Mouse (Mus musculus) thymus, postnatal 10 days (tissue): ENCODE data around the gene Ddb1.
A peak's percentile ranks its signal among the peaks of the same experiment; 100 is the strongest.

Experiments used
- DNase-seq, 2 experiments: peaks; one replicate each; pipeline ENCODE4 v3.0.0; 2021; ENCODE audit warnings: low spot score in 2 of 2

Gene Ddb1

DNA sequence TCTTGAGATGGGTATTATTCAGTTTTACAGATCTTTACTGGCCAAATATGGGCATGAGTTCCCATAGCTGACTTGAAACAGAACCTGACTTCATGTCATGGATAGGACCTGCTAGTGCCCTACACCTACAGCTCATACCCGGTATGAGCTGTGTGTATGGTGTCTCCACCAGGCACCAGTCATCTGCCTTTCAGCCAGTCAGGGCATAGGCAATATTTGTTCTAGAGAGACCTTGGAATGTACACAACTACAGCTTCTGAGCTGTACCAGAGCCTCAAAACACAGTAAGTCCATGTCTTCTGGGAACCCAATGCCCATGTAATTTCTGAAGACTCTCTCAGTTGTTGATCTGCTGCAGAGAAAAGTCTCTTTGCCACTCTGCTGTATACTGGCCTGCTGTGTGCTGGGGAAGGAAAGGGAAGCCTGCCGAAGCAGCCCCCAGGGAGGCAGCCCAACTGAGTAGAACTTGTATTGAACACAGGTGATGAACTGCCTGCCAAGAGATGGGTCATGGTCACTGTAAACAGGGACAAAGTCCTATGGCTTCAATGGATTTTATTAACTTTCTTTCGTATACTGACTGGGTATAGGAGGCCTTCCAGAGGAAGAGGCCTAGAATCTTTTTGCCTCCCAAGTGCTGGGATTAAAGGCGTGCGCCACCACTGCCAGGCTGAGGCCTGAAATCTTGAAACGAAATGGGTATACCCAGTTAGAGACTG lies 13.3 kb upstream of the Ddb1 start:
- no peak for DNase-seq

DNA sequence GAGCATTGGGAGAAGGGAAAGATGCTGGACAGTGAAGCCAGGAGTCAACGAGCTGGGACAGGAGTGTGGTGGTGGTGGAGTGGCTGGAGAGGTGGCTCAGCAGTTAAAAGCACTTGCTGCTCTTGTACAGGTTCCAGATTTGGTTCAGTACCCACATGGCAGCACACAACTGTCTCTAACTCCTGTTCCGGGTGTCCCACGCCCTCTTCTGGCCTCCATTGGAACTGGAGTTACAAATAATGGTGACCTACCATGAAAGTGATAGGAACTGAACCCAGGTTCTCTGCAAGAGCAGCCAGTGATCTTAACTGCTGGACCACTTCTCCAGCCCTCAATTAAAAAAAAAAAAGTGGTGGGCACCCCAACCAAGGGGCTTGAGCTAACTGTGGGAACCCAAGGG lies 6.9 kb upstream of the Ddb1 start:
- peak in 1 of 2 experiments; percentile 27 for DNase-seq

DNA sequence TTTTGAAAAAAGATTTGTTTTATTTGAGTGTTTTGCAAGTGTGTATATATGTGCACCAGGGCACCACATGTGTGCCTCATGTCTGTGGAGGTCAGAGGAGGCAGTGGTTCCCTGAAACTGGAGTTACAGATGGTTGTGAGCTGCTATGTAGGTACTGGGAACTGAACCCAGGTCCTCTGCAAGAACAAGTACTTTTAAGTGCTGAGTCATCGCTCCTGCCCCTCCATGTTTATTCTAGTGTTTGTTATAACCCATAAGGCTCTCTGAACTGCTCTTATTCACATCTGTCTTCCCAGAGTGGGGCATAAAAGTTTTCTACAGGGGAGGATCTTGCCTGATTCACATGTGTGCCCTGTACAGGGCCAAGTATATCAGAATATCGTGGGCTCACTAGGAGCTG lies 5.5 kb upstream of the Ddb1 start:
- DNase-seq, result no peak

DNA sequence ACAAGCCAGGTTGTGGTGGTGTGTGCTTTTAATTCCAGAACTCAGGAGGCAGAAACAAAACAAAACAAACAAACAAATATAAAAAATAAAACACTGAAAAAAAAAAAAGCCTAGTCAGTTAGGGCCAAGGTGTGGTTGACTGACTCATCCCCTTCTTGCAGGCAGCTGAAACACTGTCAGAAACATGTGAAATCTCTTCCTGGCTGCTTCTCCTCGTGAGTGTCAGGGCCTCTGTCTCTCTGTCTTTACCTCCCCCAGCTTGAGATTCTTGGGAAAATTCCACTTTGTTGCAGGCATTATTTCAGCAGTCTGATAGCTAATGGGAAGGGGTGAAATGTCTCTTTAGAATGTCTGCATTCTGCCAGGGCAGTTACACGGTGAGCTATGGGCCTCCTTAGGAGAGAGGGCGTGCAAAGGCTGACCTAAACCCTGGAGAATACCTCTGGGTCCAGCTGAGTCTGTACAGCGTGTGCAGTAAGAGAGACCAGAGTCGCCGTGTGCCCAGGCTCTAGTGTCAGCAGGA lies 2.8 kb upstream of the Ddb1 start:
- DNase-seq, result no peak

DNA sequence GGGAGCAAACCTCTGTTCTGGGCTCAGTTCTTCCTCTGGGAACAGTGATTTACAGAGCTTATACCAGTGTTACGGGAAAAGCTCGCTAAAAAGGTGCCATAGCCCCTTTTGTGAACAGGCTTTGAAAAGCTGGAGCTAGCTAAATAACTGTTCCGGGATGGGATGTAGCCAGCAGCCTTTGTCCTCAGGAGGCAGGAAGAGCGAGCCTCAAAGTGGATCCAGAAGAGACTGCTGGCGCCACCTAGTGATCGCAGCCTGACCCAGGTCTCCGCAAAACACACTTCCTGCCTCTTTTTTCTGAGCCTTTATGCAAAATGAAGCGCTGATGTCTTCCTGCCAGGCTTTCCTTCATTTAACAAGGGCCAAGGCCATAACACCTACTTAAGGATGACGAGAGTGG lies 2.3 kb upstream of the Ddb1 start:
- DNase-seq, result peak; percentile 79 to 95

DNA sequence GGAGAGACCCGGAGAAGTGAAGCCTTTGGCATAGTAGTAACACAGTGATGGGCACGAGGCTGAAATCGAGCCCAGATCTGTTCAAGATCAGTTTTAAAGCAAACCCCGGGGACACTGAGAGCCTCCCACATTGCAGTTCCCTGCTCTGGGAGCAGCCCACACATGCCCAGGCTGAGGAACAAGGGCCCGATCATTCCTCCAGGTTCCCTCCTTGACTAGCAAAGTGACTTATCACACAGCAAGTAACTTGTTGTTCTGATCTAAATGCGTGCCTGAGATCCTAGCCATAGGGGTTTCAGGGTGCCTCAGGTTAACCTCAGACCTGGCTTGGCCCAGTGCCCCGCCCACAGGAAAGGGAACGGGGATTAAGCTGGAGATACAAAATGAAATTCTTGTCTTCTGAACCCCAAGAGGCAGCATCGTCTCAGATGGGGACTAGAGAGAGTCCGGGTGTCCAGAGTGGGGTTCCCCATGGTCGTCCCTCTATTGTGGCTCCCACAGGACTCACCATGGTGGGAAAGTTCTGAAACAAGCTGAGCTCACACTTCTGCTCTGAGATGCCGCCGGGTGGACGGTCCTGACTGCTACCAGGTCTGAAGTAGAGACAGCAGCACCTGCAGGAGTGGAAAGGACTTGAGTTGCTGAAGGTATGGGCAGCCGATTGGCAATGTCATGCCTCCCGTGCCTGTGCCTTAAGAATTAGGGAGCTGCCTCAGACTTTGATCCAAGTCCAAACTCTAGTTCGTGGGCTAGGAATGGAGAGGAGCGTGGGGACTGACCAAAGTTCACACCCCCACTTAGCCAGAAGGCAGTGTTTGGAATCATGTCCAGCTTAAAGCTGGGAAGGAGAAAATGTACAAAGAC lies 1.2 kb upstream of the Ddb1 start:
- DNase-seq, result no peak

DNA sequence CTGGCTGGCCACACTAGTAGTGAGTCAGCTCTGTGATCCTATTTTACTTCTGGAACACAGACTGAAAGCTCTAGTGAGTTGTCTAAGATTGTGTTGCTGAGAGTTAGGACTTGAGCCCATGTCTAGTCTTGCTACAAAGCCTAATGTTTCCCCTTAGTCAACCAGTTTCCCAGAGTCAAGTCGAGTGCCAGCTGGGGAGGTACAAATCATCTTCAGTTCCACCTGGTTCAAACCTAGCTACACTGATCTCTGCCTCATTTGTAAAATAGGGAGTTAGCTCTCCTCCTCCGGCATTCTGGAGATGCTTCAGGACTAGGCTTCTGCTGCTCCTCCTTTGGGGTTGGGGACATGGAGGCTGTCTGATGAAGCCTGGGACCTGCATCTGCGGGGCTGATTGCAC lies 593 bp upstream of the Ddb1 start:
- no peak for DNase-seq

DNA sequence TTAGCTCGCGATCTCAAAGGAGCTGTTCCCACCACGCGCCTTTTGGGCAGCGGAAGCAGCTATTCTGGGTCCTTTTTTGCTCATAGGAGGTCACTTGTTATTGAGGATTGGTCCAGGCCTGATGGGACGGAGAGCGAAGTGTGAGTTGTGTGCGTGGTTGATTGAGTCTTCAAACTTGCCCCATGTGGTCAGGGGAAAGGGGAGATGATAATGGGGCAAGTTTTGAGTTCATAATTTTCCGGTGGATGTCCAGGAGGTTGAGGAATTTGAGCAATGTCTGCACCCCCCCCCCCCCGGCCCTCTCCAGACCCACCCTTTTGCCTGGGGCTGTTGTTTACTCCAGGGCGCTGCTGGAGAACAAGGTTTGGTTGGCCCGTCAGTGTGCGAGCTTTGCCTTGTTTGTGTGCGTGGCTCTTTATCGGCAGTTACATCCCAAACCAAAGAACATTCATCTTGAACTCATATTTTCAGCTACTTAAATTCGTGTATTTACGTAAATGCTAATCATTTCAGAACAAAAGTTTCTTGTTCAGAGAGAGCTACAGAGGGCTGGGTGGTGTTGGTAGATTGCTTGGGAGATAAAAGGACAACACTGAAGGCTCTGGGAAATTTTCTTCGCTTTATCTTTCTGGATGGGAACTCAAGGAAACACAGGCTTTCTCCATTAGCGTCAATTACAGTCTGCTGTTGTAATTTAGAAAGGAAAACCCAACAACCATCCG lies 935 bp downstream of the Ddb1 start:
- DNase-seq, result no peak

DNA sequence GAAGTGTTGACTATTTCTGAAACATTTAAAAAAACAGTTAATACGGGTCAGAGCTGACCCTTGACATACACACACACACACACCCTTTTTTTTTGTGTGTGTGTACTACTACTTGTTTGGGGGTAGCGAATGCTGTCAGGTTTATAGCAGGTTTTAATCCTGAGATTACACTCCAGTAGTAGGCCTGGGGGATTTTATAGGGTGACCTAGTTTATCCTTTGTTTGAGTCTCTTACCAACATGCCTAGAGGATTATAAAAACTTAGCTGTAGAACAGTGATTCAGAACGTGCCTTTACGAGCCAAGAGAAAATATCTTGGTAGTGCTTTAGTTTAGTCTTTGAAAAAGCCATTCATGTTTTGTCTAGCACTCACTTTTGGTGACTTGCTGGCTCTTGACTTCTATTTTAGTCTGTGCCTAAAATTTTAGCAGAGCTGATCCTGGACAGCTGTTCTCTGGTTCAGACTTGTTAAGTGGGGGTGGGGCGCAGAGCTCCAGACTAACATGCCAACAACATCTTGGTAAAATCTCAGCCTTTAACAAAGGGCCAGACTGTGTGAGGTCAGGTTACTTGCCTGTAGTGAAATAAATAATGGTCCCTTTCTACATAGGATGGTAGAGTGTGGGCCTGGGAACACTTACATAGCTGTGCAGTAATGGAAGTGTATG lies 3.6 kb downstream of the Ddb1 start:
- DNase-seq, result no peak

DNA sequence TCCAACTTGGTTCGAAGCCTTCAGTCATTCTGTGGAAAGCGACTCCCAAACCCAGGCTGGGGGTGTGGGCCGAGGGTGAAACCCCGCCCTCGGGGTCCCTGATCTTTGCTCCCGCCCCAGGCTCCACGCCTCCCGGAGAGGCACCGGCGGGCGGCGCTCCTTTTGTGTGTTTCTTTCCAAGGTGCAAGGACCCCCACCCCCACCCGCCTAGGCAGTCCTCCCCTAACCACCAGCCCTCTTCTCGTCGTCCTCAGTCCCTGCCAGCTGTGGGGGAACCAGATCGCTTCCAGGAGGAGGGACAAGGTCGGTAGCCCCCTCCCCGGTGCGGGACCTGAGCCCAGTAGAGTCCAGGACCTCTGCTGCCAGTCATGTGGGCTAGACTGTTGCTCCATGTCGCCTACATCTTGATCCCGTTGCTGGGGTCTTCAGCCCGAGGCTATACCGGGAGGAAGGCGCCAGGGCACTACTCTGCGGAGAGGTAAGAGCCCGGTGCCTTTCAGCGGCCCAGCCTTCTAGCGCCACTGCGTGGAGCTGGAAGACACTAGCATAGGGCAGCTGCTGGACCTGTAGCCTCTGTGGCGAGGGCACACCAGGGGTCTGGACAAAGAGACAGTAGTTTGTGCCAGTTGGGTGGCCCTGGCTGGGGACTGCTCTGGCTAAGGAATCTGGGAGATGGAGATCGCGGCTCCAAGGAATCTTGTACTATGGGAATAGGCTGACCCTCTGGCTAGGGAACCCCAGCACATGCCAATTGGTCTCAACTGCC lies 29.2 kb downstream of the Ddb1 start, which contains the start of gene Vwce:
TSS of gene Vwce (plus strand) at position 108 of the 766 bp plus-strand sequence.
- peak; percentile 34 to 48 for DNase-seq

DNA sequence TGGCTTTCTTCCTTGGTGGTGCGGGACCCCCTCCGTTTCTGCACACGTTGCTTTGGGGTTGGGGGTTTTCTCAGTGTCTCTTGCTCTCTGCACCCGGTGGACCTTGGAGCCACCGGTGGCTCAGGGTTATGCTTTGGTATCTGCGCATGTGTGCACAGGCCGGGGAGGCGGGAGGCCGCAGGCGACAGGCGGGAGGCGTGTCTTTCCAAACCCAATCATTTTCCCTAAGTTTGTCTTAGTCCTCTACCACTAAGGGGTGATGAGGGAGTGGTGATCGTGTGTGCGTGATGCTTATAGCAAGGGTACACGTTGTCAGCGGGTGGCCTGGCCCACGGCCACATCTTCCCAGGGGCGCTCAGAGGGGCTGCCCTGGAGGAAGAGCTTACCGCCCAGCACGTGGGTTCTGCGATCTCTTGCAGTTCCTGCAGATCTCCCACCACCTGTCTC lies 29.8 kb downstream of the Ddb1 start:
- DNase-seq, result no peak

DNA sequence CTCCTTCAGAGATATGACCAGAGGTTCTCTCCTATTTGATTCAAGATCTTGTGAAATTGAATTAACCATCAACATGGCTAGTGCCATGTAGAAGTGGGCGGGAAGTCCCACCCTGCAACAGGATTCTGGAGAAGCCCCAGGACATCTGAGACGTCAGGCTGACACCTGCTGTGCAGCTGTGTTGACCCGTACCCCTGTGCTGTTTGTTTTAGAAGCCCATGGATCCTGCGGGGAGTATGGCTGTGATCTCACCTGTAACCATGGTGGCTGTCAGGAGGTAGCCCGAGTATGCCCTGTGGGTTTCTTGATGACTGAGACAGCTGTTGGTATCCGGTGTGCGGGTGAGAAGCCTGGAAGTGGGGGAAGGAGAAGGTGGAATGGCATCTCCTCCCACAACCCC lies 32.7 kb downstream of the Ddb1 start:
- DNase-seq, result no peak

DNA sequence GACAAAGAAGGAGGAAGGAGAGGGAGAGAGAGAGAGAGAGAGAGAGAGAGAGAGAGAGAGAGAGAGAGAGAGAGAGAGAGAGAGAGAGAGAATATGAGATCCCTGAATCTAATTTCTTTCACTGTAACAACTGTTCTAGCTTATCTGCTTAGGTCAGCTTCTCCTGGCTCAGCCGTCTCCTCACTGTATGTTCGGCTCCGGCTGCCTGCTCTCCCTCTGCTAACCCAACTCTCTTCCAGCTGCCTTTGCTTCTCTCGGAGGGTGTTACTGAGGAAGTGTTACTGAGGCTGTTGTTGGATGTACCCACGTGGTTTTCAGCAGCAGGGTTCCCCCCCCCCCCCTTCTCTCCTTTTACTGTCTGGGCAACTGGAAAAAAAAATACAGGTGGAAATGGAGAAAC lies 35.0 kb downstream of the Ddb1 start:
- DNase-seq, result no peak

DNA sequence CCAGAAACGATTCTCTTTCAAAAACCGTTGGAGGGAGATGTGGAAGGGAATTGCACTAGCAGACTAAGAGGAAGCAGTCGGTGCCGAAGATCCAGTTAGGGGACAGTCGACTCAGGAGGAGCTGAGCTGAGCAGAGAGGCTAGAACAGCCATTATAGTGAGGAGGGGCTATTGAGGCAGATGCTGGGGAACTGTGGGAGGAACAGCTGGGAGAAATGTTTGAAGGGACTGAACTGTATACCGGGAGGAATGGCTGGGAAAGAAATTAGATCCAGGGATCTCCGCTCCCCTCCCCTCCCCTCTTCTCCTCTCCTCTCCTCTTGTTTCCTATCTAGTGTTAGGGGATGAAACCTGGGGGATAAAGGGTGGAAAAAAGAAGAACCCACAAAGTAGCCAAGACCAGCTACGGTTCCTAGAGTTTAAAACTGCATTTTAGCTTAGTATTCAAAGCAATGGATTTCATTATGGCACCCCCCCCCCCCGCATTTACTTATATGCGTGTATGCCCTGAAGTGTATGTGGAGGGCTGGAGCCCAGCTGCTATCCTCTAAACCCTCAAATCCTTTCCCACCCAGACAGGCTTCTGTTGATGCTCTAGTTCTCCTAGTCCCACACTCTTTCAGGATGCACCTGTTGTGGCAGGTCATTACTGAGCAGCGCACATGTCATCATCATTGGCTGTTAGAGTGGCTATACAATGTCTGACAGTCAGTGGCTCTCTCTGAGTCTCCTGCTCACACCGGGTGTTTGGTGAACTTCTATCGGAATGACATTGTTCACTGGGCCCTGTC lies 35.7 kb downstream of the Ddb1 start:
- no peak for DNase-seq

DNA sequence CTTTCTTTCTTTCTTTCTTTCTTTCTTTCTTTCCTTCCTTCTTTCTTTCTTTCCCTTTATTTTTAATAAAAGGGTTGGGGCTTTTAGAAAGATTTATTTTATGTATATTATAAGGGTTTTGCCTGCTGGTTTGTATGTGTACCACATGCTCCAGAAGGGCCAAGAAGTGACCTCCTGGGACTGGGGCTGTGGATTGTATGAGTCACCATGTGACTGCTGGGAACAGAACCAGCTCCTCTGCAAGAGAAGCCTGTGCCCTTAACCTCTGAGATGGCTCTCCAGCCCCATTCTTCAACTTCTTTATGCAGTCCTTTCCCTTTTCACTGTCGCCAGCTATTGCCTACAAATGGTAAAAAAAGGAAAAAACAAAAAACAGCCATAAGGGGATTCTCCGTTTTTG lies 40.5 kb downstream of the Ddb1 start:
- DNase-seq, result no peak

DNA sequence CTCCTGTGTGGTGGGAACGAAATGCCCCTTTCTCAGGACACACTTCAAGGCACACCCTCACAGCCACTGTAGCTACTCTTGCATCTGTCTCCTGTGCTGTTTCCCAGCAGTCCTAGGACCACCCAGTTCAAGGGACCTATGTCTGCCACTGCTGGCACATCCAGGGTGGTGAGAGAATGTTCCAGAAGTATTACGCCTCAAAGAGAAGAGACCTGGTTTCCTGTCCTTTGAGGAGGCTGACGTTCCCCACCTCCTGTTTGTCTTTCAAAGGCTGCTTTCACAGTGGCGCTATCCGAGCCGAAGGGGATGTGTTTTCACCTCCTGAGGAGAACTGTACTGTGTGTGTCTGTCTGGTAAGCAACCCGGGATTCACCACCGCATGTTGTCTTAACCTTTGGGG lies 43.0 kb downstream of the Ddb1 start:
- DNase-seq, result peak; percentile 26 to 37

DNA sequence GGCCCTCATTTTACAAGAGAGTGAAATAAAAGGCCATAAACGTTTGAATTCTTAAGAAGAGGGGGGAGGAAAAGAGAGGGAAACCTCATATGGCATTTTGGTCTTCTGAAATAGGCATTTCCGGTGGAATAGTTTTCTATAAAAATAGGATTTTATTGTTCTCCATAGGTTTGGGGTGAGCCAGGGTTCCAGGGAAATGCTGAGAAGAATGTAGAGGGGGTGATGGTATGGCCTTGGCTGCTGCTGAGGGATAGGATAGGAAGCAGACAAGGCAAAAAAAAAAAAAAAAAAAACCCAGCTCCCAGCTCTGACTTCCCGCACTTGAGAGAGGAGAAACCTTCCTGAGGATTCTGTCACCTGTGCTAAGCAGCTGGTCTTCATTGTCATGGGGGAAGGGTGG lies 50.9 kb downstream of the Ddb1 start:
- DNase-seq, result no peak

DNA sequence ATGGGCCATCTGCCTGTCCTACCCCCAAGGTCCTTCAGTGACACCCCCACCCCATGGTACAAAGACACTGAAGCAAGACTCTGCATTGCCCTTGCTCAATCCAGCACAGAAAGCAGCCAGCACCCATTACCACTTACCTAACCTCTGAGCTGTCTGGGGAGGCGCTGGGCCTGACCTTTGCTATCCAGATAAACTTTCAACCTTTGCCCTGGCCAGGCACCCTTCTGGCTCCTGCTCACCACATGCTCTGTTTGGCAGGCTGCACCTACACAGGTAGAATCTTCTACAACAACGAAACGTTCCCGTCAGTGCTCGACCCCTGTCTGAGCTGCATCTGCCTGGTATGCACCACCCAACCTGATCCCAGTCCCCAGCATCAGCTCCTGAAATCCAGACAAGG lies 52.6 kb downstream of the Ddb1 start:
- no peak for DNase-seq

DNA sequence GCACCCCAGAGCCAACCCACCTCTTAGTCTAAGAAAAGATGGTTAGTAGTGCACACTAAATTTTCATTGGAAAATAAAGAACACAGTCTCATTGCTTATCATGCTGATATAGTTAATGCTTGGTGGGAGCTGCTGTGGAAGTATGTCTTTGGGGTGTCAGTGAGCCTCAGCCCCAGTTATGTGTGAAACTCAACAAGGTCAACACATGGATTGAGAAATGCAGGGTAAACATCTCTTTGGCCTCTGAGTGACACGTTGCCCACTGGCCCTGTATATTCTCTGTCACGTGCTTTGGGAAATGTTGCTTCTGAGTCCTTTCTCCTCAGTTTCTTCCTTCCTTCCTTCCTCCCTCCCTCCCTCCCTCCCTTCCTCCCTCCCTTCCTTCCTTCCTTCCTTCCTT lies 53.3 kb downstream of the Ddb1 start:
- DNase-seq, result no peak

DNA sequence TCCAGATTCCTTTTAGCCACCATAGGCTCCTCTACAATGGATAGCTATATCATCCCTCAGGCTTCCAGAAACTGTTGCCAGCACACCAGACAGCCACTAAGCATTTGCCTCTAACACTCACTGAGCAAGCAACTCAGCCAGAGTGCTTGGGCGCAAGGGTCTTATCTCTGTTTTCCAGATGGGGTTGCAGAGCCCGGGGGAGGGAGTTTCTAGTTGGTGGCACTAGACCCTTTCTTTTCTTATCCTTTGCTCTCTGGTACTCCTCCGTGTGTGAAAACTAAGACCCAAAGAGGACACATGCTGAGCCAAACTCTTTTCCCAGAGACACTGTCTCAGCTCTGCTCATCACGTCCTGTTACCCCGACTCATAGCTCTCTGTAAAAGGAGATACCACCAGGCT lies 56.2 kb downstream of the Ddb1 start:
- DNase-seq, result no peak
